21 mouse cellular contexts compared by ENCODE assay signal in genomic region chr17:67301367-67301766, GRCm38 (mm10). TPM values are rescaled to one million over a fixed set of nuclear protein-coding genes. Genes with fewer than 3 reads are reported as not detected.
DNase-seq lines count a peak whose midpoint lies in the region; ATAC-seq and TF ChIP-seq lines count a peak whose summit lies in the region.
"Had no signal": no experiment of that assay in that cellular context is flagged by ENCODE, and none has a peak within 500 bp of the region (broad histone marks: within the 10 kb centered on the region; RNA-seq: fewer than 3 reads in every experiment).

No protein-coding gene starts in this region.

- 85% methylated on average over 4 of the region's 4 CpGs for WGBS in heart, embryonic 12.5 days
- WGBS in embryonic facial prominence, embryonic 10.5 days = 93% methylated on average over 4 of the region's 4 CpGs

- no peak overlapping the region for H3K4me3 ChIP-seq in heart, embryonic 12.5 days
- H3K4me3 ChIP-seq in ES-E14 (ENCODE audit: insufficient read depth in 1 of 2, low read depth in 1 of 2, low read length in 2 of 2, poor library complexity in 1 of 2, severe bottlenecking in 1 of 2) = no peak overlapping the region
- no peak overlapping the region for H3K4me3 ChIP-seq in embryonic facial prominence, embryonic 10.5 days

- no peak overlapping the region for H3K4me2 ChIP-seq in heart, embryonic 12.5 days

- H3K36me3 ChIP-seq in heart, embryonic 12.5 days = no peaks in the 10 kb centered on the region
- no peaks in the 10 kb centered on the region for H3K36me3 ChIP-seq in ES-E14 (ENCODE audit: control insufficient read depth, insufficient read depth, low read length, poor library complexity, severe bottlenecking)
- H3K36me3 ChIP-seq in embryonic facial prominence, embryonic 10.5 days (replicated peaks) = no peaks in the 10 kb centered on the region
- H3K36me3 ChIP-seq: G1E had no signal

- peaks cover 42% of the 10 kb centered on the region for H3K4me1 ChIP-seq in heart, embryonic 12.5 days (replicated peaks)
- 0 out of 4 replicates have a peak, but pooled peaks cover 0 to 2% of the 10 kb centered on the region in 2 experiments for H3K4me1 ChIP-seq in ES-E14 (ENCODE audit: control insufficient read depth in 2 of 2, insufficient read depth in 2 of 2, low read length in 2 of 2, poor library complexity in 1 of 2)
- H3K4me1 ChIP-seq in embryonic facial prominence, embryonic 10.5 days = peaks cover 18% of the 10 kb centered on the region

- H3K9ac ChIP-seq in heart, embryonic 12.5 days = no peak overlapping the region
- H3K9ac ChIP-seq in ES-E14 (ENCODE audit: insufficient read depth, low read depth, low read length, poor library complexity, severe bottlenecking) = no peak overlapping the region

- no peak overlapping the region for H3K27ac ChIP-seq in heart, embryonic 12.5 days (ENCODE audit: poor library complexity, severe bottlenecking)
- no peak overlapping the region for H3K27ac ChIP-seq in ES-E14 (ENCODE audit: insufficient read depth, low read depth, low read length, poor library complexity, severe bottlenecking)
- H3K27ac ChIP-seq in embryonic facial prominence, embryonic 10.5 days (replicated peaks) = no peak overlapping the region

- H3K9me3 ChIP-seq in heart, embryonic 12.5 days (replicated peaks) = no peaks in the 10 kb centered on the region
- no peaks in the 10 kb centered on the region for H3K9me3 ChIP-seq in ES-E14 (ENCODE audit: control insufficient read depth, insufficient read depth, low read depth, low read length)
- H3K9me3 ChIP-seq in embryonic facial prominence, embryonic 10.5 days = no peaks in the 10 kb centered on the region

- in situ Hi-C loops in ES-E14 (cut with MboI; ENCODE audit: low sequenced_read_pairs in 2 of 2, unreplicated experiment in 2 of 2) = no loop called here

- no peaks in the 10 kb centered on the region for H3K27me3 ChIP-seq in heart, embryonic 12.5 days (replicated peaks)
- H3K27me3 ChIP-seq in embryonic facial prominence, embryonic 10.5 days (replicated peaks; ENCODE audit: low read depth, poor library complexity, severe bottlenecking) = no peaks in the 10 kb centered on the region
- H3K27me3 ChIP-seq: CH12.LX, Patski had no signal

- no peak for ATAC-seq in heart, embryonic 12.5 days (ENCODE audit: insufficient number of reproducible peaks, low FRiP score)
- ATAC-seq: activated CD4-positive, CD25-positive, alpha-beta regulatory T cell, adult 4 months; CD4-positive, CD25-positive, alpha-beta regulatory T cell, adult 4 months; Patski had no signal

- DNase-seq in heart, adult 11 months = peak; percentile 88
- no peak for DNase-seq in ES-E14 (ENCODE audit: low read depth, low spot score)
- no peak for DNase-seq in embryonic facial prominence, embryonic 10.5 days (ENCODE audit: low spot score)
- DNase-seq: adrenal gland, adult 2 months; adrenal gland, adult 8-10 months; adrenal gland, postnatal 10 days; adrenal gland, postnatal 14 days; adrenal gland, postnatal 25 days; adrenal gland, postnatal 36 days; B cell, adult 2 months; cerebellum, adult 11 months; cerebellum, adult 11-12 months; cerebellum, adult 18-20 months; cerebellum, adult 2 months had no signal

TF ChIP-seq in ES-E14, 5 proteins besides CTCF, POLR2A, EP300 and RAD21:
- TF ChIP-seq ZC3H11A (IDR thresholded peaks at IDR 0.05; ENCODE audit: borderline replicate concordance, low read depth, low read length) (no peak), MAFK (IDR thresholded peaks at IDR 0.05; ENCODE audit: insufficient read depth, low read depth, low read length) (peak; percentile 52; the same call in 1 of the 2 replicates), ZNF384 (IDR thresholded peaks at IDR 0.05; ENCODE audit: low read depth, low read length) (no peak), CHD2 (IDR thresholded peaks at IDR 0.05; ENCODE audit: low read depth, low read length) (no peak), HCFC1 (IDR thresholded peaks at IDR 0.05; ENCODE audit: borderline replicate concordance, insufficient read depth, low read length) (no peak)
TF ChIP-seq in ES-E14: peak in this region for 1.

RNA-seq across cellular contexts. Expression of gene Ptprm, which starts 52.9 kb away (rescaled TPM):
- 16.1 and 18.2 TPM in 2 replicates for polyA plus RNA-seq in heart, embryonic 12.5 days (2016; fragmentation: Nextera tagmentation; extraction: Ambion mirVana)
- total RNA-seq in ES-E14 (2012; rRNA removed) = 1.4 and 2.9 TPM in 2 replicates
- 9.7 and 10.6 TPM in 2 replicates for polyA plus RNA-seq in embryonic facial prominence, embryonic 10.5 days (2016; fragmentation: Nextera tagmentation; extraction: Ambion mirVana)
- total RNA-seq: CH12.LX, MEL had no signal
- polyA plus RNA-seq: activated CD4-positive, CD25-positive, alpha-beta regulatory T cell, adult 4 months; CD4-positive, CD25-positive, alpha-beta regulatory T cell, adult 4 months; G1E had no signal
